Mouse (Mus musculus) testis, postnatal 14 days (tissue): Measurements from ENCODE around the gene Gm21866.
"Not testable (repeated sequence)": the region's sequence is repeated elsewhere in the genome, so short reads cannot be mapped to it uniquely, and the experiment has no call there.

ENCODE experiments used
- DNase-seq: peaks from one replicate; pipeline ENCODE4 v3.0.0; 2021; ENCODE audit warnings: low spot score

Gm21866 gene

GRCm38 (mm10) chrY:13465479-13465878 is at the start of gene Gm21866:
TSS of gene Gm21866 (minus strand) at chrY:13465579.
- not testable (repeated sequence) for DNase-seq

- DNase-seq = not testable (repeated sequence)
Measured at GRCm38 (mm10) chrY:13493726-13494125, 28.3 kb upstream of the Gm21866 start, which contains the start of gene Gm20773. TSS of gene Gm20773 (plus strand) at chrY:13494026.
